Comparison of ENCODE assay signal across 8 mouse cellular contexts in genomic region chr12:36933118-36933610, GRCm38 (mm10).
DNase-seq lines count a peak whose midpoint lies in the region; ATAC-seq and TF ChIP-seq lines count a peak whose summit lies in the region.

No protein-coding gene starts in this region.

- no peak overlapping the region for H3K4me2 ChIP-seq in stomach, embryonic 16.5 days (ENCODE audit: low read depth, low read length)
- H3K4me2 ChIP-seq in stomach, postnatal 0 days (replicated peaks; ENCODE audit: low read depth): no peak overlapping the region
- H3K4me2 ChIP-seq in hindbrain, embryonic 12.5 days (replicated peaks): no peak overlapping the region; the same call in 1 of the 2 replicates

- peak; percentile 69 to 78 for DNase-seq in cerebellum, postnatal 10 days
- no peak for DNase-seq in cerebellum, adult 9-11 months
- DNase-seq in stomach, postnatal 0 days (ENCODE audit: low spot score): no peak
- peak; percentile 11 for DNase-seq in retina, postnatal 1 day
- no peak for DNase-seq in urinary bladder, adult 18-20 months (ENCODE audit: low spot score in 2 of 2)
- no peak for DNase-seq in urinary bladder, adult 2 months (ENCODE audit: low spot score)

- no peaks in the 10 kb centered on the region for H3K36me3 ChIP-seq in stomach, embryonic 16.5 days (ENCODE audit: control insufficient read depth, insufficient read depth, low read length)
- H3K36me3 ChIP-seq in stomach, postnatal 0 days (ENCODE audit: control insufficient read depth, insufficient read depth, low read length): no peaks in the 10 kb centered on the region
- no peaks in the 10 kb centered on the region for H3K36me3 ChIP-seq in hindbrain, embryonic 12.5 days

- H3K4me1 ChIP-seq in stomach, embryonic 16.5 days (ENCODE audit: control insufficient read depth, insufficient read depth, low read length): 0 out of 2 replicates have a peak, but pooled peaks cover 3% of the 10 kb centered on the region
- no peaks in the 10 kb centered on the region for H3K4me1 ChIP-seq in stomach, postnatal 0 days (replicated peaks; ENCODE audit: control insufficient read depth, insufficient read depth)
- peaks cover 6% of the 10 kb centered on the region for H3K4me1 ChIP-seq in hindbrain, embryonic 12.5 days

- 10% methylated on average over 6 of the region's 6 CpGs for WGBS in stomach, embryonic 16.5 days
- 10% methylated on average over 6 of the region's 6 CpGs for WGBS in stomach, postnatal 0 days
- WGBS in hindbrain, embryonic 12.5 days: under 1% methylated on average over 6 of the region's 6 CpGs

- 0 out of 2 replicates have a peak, but pooled peaks have one; percentile 21 for ATAC-seq in stomach, embryonic 16.5 days (ENCODE audit: insufficient read depth, low FRiP score)
- ATAC-seq in stomach, postnatal 0 days (ENCODE audit: low FRiP score, low TSS enrichment): no peak
- ATAC-seq in hindbrain, embryonic 12.5 days (ENCODE audit: low FRiP score): peak; percentile 64; the same call in 1 of the 2 replicates

- no peaks in the 10 kb centered on the region for H3K9me3 ChIP-seq in stomach, embryonic 16.5 days (replicated peaks; ENCODE audit: control insufficient read depth, low read length)
- H3K9me3 ChIP-seq in stomach, postnatal 0 days (ENCODE audit: control insufficient read depth, low read length): no peaks in the 10 kb centered on the region
- no peaks in the 10 kb centered on the region for H3K9me3 ChIP-seq in hindbrain, embryonic 12.5 days (replicated peaks)

- H3K27me3 ChIP-seq in stomach, embryonic 16.5 days (ENCODE audit: control insufficient read depth, insufficient read depth, low read length): no peaks in the 10 kb centered on the region
- H3K27me3 ChIP-seq in stomach, postnatal 0 days (ENCODE audit: control insufficient read depth, insufficient read depth, low read length): no peaks in the 10 kb centered on the region
- H3K27me3 ChIP-seq in hindbrain, embryonic 12.5 days: no peaks in the 10 kb centered on the region

- no peak for TF ChIP-seq EP300 in stomach, postnatal 0 days (optimal IDR thresholded peaks at IDR 0.05)

- H3K9ac ChIP-seq in stomach, embryonic 16.5 days (ENCODE audit: low read length): no peak overlapping the region
- H3K9ac ChIP-seq in stomach, postnatal 0 days (ENCODE audit: low read length): no peak overlapping the region
- no peak overlapping the region; the same call in 1 of the 2 replicates for H3K9ac ChIP-seq in hindbrain, embryonic 12.5 days

- no peak for TF ChIP-seq CTCF in stomach, postnatal 0 days (IDR thresholded peaks at IDR 0.05; ENCODE audit: low read depth)

- H3K4me3 ChIP-seq in stomach, embryonic 16.5 days (replicated peaks; ENCODE audit: low read length): no peak overlapping the region
- H3K4me3 ChIP-seq in stomach, postnatal 0 days (ENCODE audit: low read depth, low read length): no peak overlapping the region
- H3K4me3 ChIP-seq in hindbrain, embryonic 12.5 days: no peak overlapping the region

- H3K27ac ChIP-seq in stomach, embryonic 16.5 days (ENCODE audit: low read length): no peak overlapping the region
- no peak overlapping the region for H3K27ac ChIP-seq in stomach, postnatal 0 days (replicated peaks)
- no peak overlapping the region for H3K27ac ChIP-seq in hindbrain, embryonic 12.5 days

Comparison
In these comparisons a context has a peak if more than half of its experiments do, and no peak if none do; other contexts are left out.
1. DNase-seq: peak in cerebellum, postnatal 10 days (2 of 2) and retina, postnatal 1 day (single experiment); none in cerebellum, adult 9-11 months (single experiment), stomach, postnatal 0 days (single experiment), urinary bladder, adult 18-20 months (0 of 2) and urinary bladder, adult 2 months (single experiment).